Mouse (Mus musculus): Measurements from ENCODE around the gene Gm47791. TPM values are rescaled to one million over a fixed set of nuclear protein-coding genes. Genes with fewer than 3 reads are reported as not detected.

Gm47791 gene
- polyA plus RNA-seq, 1 experiment from 2014 or later: not detected

DNA sequence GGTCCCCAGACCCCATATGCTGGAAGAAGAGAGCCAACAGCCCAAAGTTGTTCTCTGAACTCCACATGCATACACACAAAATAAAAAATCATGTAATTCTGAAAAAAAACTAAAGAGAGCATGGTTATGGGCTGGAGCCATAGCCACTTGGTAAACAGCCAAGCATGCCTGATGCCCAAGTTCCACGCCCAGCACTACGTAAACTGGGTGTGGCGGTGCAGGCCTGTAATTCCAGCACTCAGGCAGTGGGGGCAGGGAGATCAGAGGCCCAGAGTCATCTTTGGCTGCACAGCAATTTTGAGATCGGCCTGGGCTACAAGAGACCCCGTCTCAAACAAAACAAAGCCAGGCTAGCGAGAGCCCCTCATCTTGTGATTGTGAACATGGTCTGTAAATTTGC lies 14.5 kb upstream of the Gm47791 start:
- ATAC-seq (ENCODE audit: insufficient number of reproducible peaks, insufficient read depth, low FRiP score, low TSS enrichment, low read depth): no peak
- 60% methylated on average over 6 of the region's 6 CpGs for WGBS

DNA sequence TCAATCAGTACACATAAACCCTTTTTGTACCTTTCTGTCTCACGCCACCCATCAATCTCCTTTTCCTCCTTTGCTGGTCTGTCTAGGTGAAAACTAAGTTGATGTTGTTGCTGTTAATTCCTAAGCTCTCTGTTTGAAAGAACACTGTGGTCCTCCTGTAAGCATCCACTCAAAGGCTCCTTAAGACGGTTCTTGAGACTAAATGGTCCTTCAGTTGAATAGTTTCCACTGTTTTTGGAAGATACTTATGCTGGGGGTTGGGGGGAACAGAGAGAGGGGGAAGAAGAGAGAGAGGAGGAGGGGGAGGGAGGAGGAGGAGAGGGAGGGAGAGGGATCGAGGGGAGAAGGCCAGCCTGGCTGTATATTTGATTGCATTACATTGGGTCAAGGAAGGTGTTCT lies 12.5 kb upstream of the Gm47791 start:
- Histone ChIP-seq H3K9me3 (no peaks in the 10 kb centered on the region), H3K27me3 (no peaks in the 10 kb centered on the region), H3K4me2 (no peak overlapping the region), H3K27ac (no peak overlapping the region), H3K36me3 (no peaks in the 10 kb centered on the region), H3K4me3 (no peak overlapping the region), H3K4me1 (peaks cover 14% of the 10 kb centered on the region), H3K9ac (no peak overlapping the region)
- 63% methylated on average over 3 of the region's 3 CpGs for WGBS
- no peak for ATAC-seq (ENCODE audit: insufficient number of reproducible peaks, insufficient read depth, low FRiP score, low TSS enrichment, low read depth)

More for the DNA sequence above, 14.5 kb upstream of the Gm47791 start:
- no peak overlapping the region for H3K4me3 ChIP-seq
- H3K36me3 ChIP-seq: no peaks in the 10 kb centered on the region
- H3K4me1 ChIP-seq: peaks cover 14% of the 10 kb centered on the region
- no peak overlapping the region for H3K4me2 ChIP-seq
- no peaks in the 10 kb centered on the region for H3K9me3 ChIP-seq
- H3K27ac ChIP-seq: no peak overlapping the region
- no peaks in the 10 kb centered on the region for H3K27me3 ChIP-seq
- H3K9ac ChIP-seq: no peak overlapping the region

DNA sequence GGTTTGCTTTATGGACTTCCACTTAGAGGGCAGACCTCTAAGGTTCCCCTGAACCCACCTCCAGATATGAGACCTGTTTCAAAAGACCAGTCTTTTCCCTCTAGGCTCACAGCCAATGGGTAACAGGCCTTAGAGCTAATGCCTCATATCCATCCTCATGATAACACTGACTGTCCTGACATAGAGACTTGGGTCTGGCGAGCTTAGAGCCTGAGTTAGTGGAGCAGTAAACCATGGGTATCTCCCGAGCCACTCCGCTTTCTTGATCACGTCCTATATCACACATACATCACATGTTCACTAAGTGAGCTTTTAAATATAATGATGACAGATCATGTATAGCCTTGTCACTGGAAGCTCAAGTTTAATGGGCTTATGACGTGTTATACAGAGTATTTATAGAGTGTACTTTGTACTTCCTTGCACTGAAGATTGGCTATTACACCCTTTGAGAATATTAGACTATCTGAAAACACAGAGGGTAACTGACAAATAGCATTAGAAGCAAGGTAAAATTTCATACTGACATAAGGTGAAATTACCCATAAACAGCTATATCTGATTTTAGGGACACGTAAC lies 8.4 kb upstream of the Gm47791 start:
- ATAC-seq (ENCODE audit: insufficient number of reproducible peaks, insufficient read depth, low FRiP score, low TSS enrichment, low read depth): no peak
- Histone ChIP-seq H3K27me3 (no peaks in the 10 kb centered on the region), H3K36me3 (no peaks in the 10 kb centered on the region), H3K4me1 (no peaks in the 10 kb centered on the region), H3K4me2 (no peak overlapping the region), H3K4me3 (no peak overlapping the region), H3K27ac (no peak overlapping the region), H3K9ac (no peak overlapping the region), H3K9me3 (no peaks in the 10 kb centered on the region)
- WGBS: 86% methylated on average over 6 of the region's 6 CpGs

DNA sequence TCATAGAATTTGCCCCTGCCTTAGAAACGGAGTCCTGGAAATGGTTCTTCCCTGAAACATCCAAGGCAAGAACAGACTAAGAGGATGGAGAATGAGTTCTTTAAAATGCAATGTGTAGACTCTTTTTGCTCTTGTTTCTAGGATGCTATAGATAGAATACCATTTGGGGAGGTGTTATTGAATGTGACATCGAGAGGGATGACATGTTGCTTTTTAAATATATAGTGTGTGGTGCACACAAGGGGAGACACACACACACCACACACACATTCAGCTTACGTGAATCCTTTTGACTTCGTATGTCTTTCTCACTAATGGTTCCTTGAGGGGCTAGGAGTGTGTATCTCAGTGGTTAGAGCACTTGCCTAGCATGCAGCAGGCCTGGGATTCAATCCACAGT lies 4.2 kb upstream of the Gm47791 start:
- H3K4me2 ChIP-seq: no peak overlapping the region
- H3K4me1 ChIP-seq: no peaks in the 10 kb centered on the region
- H3K27ac ChIP-seq: no peak overlapping the region
- 87% methylated on average over 4 of the region's 4 CpGs for WGBS
- H3K9ac ChIP-seq: no peak overlapping the region
- H3K4me3 ChIP-seq: no peak overlapping the region
- no peaks in the 10 kb centered on the region for H3K36me3 ChIP-seq
- no peaks in the 10 kb centered on the region for H3K27me3 ChIP-seq
- no peaks in the 10 kb centered on the region for H3K9me3 ChIP-seq
- no peak for ATAC-seq (ENCODE audit: insufficient number of reproducible peaks, insufficient read depth, low FRiP score, low TSS enrichment, low read depth)

DNA sequence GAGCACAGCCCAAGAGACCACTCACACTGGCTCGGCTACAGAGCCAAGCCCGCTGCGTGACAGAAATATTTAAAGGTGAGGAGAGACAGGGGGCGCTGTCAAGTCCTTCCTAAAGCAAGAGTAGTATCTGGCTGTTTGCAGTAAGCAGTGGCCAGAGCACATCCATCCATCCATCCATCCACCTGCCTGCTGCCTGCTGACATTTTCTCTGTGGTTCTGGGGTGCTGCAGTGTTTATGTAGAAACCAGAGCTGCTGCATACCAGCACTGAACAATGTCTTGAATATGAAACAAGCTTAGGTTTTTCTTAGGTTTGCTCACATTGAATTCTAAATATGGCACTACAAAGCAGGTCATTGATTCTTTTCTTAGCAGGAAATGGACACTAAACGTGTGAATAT lies 2.2 kb upstream of the Gm47791 start:
- H3K27me3 ChIP-seq: no peaks in the 10 kb centered on the region
- no peaks in the 10 kb centered on the region for H3K36me3 ChIP-seq
- H3K9me3 ChIP-seq: no peaks in the 10 kb centered on the region
- ATAC-seq (ENCODE audit: insufficient number of reproducible peaks, insufficient read depth, low FRiP score, low TSS enrichment, low read depth): no peak
- no peaks in the 10 kb centered on the region for H3K4me1 ChIP-seq
- no peak overlapping the region for H3K4me2 ChIP-seq
- 60% methylated on average over 5 of the region's 5 CpGs for WGBS
- no peak overlapping the region for H3K4me3 ChIP-seq
- H3K27ac ChIP-seq: no peak overlapping the region
- H3K9ac ChIP-seq: no peak overlapping the region

DNA sequence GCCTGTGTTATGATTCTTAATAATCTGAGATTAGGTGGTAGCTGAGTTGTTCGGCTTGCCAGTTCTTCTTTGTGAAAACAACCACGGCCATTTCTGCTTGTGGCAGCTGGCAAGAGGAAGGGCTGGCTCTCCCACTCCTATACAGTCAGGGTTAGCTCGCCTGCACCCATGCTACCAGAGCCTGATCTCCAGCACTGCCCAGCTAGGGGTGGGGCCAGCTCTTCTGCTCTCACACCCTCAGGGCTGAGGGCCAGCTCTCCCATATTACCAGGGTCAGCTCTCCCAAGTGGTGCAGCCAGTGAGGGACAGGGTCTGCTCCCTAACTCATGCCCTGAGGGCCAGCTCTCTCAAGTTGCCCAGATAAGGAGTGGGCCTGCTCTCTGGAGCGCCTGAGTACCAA lies 1.4 kb upstream of the Gm47791 start:
- ATAC-seq (ENCODE audit: insufficient number of reproducible peaks, insufficient read depth, low FRiP score, low TSS enrichment, low read depth): no peak
- H3K36me3 ChIP-seq: no peaks in the 10 kb centered on the region
- H3K4me1 ChIP-seq: no peaks in the 10 kb centered on the region
- H3K4me3 ChIP-seq: no peak overlapping the region
- H3K4me2 ChIP-seq: no peak overlapping the region
- H3K27me3 ChIP-seq: no peaks in the 10 kb centered on the region
- H3K9me3 ChIP-seq: no peaks in the 10 kb centered on the region
- 84% methylated on average over 4 of the region's 4 CpGs for WGBS
- no peak overlapping the region for H3K27ac ChIP-seq
- H3K9ac ChIP-seq: no peak overlapping the region

DNA sequence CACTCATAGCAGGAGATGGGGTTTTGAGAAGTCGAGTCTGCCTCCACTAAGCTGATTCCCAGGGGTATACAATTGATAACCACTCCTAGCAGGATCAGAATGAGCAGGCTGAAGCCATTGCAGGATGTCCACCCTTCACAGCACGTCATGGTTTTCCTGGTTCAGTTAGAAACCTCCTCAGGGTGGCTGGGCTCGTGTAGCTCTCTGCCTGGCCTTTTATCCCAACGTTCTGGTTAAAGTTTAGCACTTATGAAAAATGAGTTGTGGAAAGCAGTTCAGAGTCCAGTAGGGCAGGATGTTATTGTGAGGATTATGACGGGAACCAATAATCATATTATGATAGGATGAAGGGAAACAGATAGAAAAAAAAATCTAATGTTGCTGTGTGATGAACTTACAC lies 2.8 kb downstream of the Gm47791 start, which contains the start of gene Tm4sf20:
TSS of gene Tm4sf20 (minus strand) at position 193 of the 400 bp plus-strand sequence.
- 73% methylated on average over 5 of the region's 5 CpGs for WGBS

DNA sequence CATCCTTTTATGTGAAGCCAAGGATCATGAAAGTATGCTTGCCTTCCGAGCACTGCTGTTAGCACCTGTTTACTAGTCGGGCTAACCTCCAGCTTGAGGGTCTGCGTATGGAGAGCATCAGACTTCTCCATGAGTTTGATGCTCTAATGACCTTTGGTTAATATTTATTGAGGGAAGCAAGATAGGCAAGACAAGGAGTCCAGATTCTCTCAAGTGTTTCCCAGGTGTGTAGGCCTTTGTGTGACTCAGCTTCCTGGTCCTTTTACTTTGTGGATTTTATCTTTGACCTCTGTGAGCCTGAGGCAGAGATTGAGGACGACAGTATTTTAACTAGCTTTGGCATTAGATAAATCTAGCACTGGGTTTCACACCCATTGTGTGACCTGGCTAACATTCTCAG lies 4.4 kb downstream of the Gm47791 start:
- 73% methylated on average over 4 of the region's 4 CpGs for WGBS
- Histone ChIP-seq H3K9ac (no peak overlapping the region), H3K27me3 (no peaks in the 10 kb centered on the region), H3K36me3 (0 out of 2 replicates have a peak, but pooled peaks cover 6% of the 10 kb centered on the region), H3K4me3 (no peak overlapping the region), H3K9me3 (no peaks in the 10 kb centered on the region), H3K4me1 (no peaks in the 10 kb centered on the region), H3K4me2 (no peak overlapping the region), H3K27ac (no peak overlapping the region)
- no peak for ATAC-seq (ENCODE audit: insufficient number of reproducible peaks, insufficient read depth, low FRiP score, low TSS enrichment, low read depth)

More for the DNA sequence above, 2.8 kb downstream of the Gm47791 start, which contains the start of gene Tm4sf20:
- no peak within 1 kb of the TSS for H3K27ac ChIP-seq
- no peaks in the 10 kb centered on the region for H3K9me3 ChIP-seq
- H3K27me3 ChIP-seq: no peaks in the 10 kb centered on the region
- H3K9ac ChIP-seq: no peak within 1 kb of the TSS
- H3K4me3 ChIP-seq: no peak within 1 kb of the TSS
- no peak within 1 kb of the TSS for H3K4me2 ChIP-seq
- no peaks in the 10 kb centered on the region for H3K36me3 ChIP-seq
- no peak for ATAC-seq (ENCODE audit: insufficient number of reproducible peaks, insufficient read depth, low FRiP score, low TSS enrichment, low read depth)
- no peaks in the 10 kb centered on the region for H3K4me1 ChIP-seq

DNA sequence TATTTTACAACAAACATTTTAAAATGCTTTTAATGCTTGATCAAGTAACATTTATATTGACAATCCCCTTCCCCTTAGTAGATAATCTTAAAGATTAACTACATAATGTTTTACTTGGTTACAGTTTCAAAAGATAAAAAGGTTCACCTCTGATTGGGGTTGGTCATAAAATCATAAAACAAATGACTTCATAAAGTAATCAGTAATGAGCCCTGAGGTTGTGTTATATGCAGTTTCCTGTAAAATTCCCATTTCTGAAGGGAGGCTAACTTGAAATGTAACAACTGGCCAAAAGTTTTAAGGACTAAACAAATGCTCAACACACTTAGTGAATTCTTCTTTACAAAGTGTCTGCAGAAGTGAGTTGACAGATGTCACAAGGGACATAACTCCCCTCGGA lies 4.8 kb downstream of the Gm47791 start:
- Histone ChIP-seq H3K27me3 (no peaks in the 10 kb centered on the region), H3K36me3 (0 out of 2 replicates have a peak, but pooled peaks cover 8% of the 10 kb centered on the region), H3K4me2 (no peak overlapping the region), H3K9me3 (no peaks in the 10 kb centered on the region), H3K27ac (no peak overlapping the region), H3K9ac (no peak overlapping the region), H3K4me3 (no peak overlapping the region), H3K4me1 (no peaks in the 10 kb centered on the region)
- 48% methylated on average over 1 of the region's 1 CpGs for WGBS
- ATAC-seq (ENCODE audit: insufficient number of reproducible peaks, insufficient read depth, low FRiP score, low TSS enrichment, low read depth): no peak

DNA sequence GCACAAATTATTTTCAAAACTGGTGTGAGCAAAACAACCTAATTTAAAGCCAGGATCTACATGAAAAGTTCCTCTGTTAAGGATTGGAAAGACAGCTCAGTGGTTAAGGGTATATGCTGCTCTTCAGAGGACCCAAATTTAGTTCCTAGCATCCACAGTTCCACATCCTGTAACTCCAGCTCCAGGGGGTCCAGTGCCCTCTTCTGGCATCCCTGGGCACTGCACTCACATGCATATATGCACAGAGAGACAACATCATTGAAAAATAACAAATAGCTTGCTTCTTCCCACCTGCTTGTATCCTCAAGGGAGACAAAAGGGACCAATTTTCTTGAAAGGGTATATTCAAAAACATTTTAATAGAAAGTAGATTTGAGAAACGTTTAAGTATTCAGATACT lies 8.8 kb downstream of the Gm47791 start:
- Histone ChIP-seq H3K27me3 (no peaks in the 10 kb centered on the region), H3K9me3 (no peaks in the 10 kb centered on the region), H3K9ac (no peak overlapping the region), H3K4me3 (no peak overlapping the region), H3K4me2 (no peak overlapping the region), H3K36me3 (peaks cover 13% of the 10 kb centered on the region; the same call in 1 of the 2 replicates), H3K27ac (no peak overlapping the region), H3K4me1 (no peaks in the 10 kb centered on the region)
- 88% methylated on average over 1 of the region's 1 CpGs for WGBS
- no peak for ATAC-seq (ENCODE audit: insufficient number of reproducible peaks, insufficient read depth, low FRiP score, low TSS enrichment, low read depth)

DNA sequence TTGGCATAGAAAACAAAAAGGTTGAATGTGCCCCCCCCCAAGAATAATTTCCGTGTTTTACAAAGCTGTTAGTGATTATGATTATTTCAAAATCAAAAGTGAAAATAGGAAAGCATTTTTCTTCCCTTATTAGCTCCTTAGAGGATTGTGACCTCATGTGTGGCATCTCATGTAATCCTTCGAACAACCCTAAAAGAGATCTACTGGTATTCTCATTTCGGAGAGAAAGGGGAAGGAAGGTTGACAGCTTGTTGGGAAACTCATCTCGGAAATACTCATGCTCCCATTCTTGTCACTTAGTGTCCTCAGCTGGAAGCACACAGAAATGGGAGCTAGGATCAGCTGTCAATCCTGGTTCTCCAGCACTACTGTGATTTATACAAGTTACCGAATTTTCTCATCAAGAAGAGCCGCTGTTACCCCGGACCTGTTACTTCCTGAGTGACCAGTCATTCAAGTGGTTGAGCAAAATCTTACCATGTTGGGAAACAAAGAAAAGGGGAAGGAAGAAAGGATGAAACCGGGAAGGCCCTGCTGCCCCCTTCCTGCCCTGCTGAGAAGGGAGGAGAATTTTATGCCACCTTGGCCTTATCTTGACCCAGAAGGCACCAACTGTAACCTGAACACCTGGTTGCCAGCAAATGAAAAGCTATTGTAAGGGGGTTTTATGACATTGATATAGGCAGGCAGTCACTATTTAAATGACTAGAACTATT lies 9.4 kb downstream of the Gm47791 start:
- H3K9ac ChIP-seq: no peak overlapping the region
- H3K4me3 ChIP-seq: no peak overlapping the region
- H3K27me3 ChIP-seq: no peaks in the 10 kb centered on the region
- peaks cover 13% of the 10 kb centered on the region; the same call in 1 of the 2 replicates for H3K36me3 ChIP-seq
- H3K9me3 ChIP-seq: no peaks in the 10 kb centered on the region
- WGBS: 92% methylated on average over 8 of the region's 8 CpGs
- H3K4me1 ChIP-seq: no peaks in the 10 kb centered on the region
- no peak overlapping the region for H3K27ac ChIP-seq
- no peak overlapping the region for H3K4me2 ChIP-seq
- ATAC-seq (ENCODE audit: insufficient number of reproducible peaks, insufficient read depth, low FRiP score, low TSS enrichment, low read depth): no peak

DNA sequence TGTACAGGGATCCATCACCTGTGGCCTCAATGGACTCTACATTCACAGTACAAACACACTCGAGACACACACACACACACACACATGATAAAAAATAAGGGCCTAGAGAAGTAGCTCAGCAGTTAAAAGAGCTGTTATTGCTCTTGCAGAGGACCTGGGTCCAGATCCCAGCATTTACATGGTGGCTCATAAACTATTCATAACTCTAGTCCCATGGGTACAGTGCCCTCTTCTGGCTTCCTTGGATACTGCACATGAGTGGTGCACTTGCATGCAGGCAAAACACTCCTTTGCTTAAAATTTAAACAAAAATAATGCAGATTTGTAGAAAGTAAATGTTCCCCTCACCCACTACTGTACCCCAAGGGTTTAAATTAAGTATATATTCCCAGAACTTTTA lies 11.5 kb downstream of the Gm47791 start:
- no peak overlapping the region for H3K4me2 ChIP-seq
- no peaks in the 10 kb centered on the region for H3K4me1 ChIP-seq
- no peaks in the 10 kb centered on the region for H3K27me3 ChIP-seq
- no peak overlapping the region for H3K9ac ChIP-seq
- ATAC-seq (ENCODE audit: insufficient number of reproducible peaks, insufficient read depth, low FRiP score, low TSS enrichment, low read depth): no peak
- no peak overlapping the region for H3K27ac ChIP-seq
- peaks cover 32% of the 10 kb centered on the region for H3K36me3 ChIP-seq
- 91% methylated on average over 1 of the region's 1 CpGs for WGBS
- H3K4me3 ChIP-seq: no peak overlapping the region
- no peaks in the 10 kb centered on the region for H3K9me3 ChIP-seq

All from embryonic facial prominence, embryonic 13.5 days (tissue).